Mouse (Mus musculus): ENCODE results near the gene Hpse2. TPM values are rescaled to one million over a fixed set of nuclear protein-coding genes. Genes with fewer than 3 reads are reported as not detected.
"Not testable (repeated sequence)": the region's sequence is repeated elsewhere in the genome, so short reads cannot be mapped to it uniquely, and the experiment has no call there.

The Hpse2 gene
- not detected for polyA plus RNA-seq (2017; shearing (Covaris generic))

GRCm38 (mm10) chr19:43388017-43388904 lies at the start of gene Hpse2:
Hpse2 (minus strand) TSS chr19:43388355.
- no peak for ATAC-seq

GRCm38 (mm10) chr19:43427446-43428224 lies 39.5 kb upstream of the Hpse2 start:
- no peak for ATAC-seq

DNA sequence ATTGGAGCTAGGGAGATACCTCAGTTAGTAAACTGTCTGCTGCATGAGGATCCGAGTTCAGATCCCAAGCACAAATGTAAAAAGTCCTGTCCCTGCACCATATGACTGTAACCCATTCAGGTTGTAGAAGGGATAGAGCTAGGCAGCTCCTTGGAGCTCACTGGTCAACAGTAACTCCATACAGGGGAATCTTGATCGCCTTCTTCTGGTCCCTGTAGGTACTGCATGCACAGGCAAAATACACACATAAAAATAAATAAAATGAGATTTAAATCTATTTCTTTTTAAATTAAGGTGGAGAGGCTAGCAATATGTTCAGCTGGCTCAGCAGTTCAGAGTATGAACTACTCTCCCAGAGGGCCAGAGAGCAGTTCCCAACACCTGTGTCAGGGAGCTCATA lies 35.9 kb upstream of the Hpse2 start:
- ATAC-seq: no peak

- no peak for ATAC-seq
Measured at GRCm38 (mm10) chr19:43420506-43420905, 32.4 kb upstream of the Hpse2 start.

DNA sequence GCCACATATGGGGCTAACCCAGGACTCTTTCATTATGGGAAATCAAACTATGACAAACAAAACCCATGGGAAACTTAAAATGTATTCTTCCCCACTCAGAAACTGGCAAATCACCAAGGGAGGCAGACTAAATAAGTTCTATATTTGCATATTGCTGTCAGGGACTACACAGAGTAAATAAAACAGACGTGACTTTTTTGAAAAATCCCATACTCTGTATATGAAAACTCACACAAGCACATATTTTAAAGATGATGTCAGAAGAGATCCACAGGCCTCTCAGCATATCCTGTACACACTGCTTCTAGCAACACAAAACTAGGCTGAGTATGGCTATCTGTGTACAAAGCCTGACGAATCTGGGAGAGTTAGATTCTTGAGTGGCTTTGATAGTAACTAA lies 27.4 kb upstream of the Hpse2 start:
- no peak for ATAC-seq

DNA sequence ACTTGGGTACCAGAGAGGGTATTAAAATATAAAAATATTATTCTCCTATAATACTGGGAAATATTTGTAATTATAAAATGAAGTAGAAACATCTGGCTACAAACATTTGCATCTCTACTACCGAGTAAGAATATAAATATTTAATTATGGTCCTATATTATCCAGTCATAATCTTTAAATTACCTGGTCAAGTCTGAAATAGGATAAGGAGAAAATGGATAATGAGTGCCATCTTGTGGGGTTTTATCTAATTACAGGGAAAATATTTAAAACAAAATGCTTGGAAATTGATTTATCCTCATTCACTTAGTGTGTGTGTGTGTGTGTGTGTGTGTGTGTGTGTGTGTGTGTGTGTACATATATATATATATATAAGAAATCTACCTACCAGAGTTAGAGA lies 19.0 kb upstream of the Hpse2 start:
- ATAC-seq: no peak

GRCm38 (mm10) chr19:43396327-43396726 lies 8.2 kb upstream of the Hpse2 start:
- ATAC-seq: no peak

DNA sequence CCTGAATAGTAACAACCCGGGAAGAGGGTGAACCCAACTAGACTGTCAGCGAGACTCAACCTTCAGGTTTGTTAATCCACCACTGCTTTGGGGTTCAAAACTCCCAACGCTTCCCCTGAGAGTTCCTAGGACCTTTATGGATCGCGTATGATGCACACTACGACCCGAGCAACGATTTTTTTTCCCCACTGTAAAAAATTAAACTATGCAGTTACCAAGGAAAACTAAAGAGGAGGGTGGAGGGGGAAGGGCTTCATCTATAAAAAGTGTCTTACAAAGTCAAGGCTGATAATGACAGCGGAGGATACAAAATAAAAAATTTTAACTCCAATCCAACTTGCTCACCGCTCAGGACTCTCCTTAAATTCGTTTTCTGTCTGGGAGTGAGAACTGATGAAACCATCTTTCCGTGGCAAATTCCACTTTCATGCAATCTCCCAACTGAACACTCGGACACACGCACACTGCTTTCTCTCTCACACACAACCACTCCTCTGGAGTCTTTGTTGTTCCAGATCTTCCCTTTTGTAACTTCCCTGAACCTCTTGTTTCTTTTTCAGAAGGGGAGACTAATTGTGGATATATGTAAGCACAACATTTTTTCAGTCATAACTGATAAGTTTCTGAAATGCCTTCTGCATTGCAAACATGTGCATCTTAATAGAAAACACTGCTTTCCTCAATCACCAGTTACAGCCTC lies 934 bp downstream of the Hpse2 start:
- ATAC-seq: no peak

DNA sequence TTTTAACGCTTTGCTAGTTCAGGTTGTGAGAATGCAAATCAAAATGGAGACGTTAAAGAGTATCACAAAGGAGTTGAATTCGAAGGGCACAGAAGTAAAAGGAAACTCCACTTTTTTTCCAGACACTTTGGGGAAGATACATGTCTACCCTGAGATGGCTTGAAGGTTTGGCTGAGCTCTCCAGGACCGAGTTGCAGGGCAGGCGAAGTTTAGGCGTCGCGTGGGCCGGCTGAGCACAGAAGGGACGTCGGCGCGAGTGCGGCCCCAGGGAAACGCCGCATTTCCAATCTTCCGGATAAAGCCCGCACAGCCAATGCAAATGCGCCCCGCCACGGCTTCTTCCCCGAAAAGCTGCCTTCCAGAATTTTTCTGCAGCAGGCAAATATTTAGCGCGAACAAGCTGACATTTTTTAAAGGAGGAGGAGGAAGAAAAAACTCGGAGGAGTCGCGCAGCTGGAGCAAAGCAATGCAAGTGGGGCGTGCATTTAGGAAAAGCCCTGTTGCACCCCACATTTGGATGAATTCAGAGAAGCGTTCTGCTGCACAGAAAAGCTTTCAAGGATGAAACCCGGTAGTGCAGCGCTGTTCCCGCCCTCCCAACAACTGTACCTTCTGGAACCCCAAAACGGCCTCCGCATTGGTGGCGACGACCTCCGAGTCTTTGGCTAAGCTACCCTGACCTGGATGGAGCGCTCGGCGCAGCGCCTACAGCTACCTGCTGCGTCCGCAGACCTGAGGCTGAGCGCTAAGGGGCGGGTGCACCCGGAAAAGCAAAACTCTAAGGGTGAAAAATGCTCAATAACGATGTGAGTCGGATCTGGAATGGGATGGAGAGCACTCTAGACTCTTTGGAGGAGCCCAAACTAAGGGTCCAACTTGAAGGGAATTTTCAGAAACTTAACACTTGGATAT lies 1.9 kb downstream of the Hpse2 start:
- no peak for ATAC-seq

DNA sequence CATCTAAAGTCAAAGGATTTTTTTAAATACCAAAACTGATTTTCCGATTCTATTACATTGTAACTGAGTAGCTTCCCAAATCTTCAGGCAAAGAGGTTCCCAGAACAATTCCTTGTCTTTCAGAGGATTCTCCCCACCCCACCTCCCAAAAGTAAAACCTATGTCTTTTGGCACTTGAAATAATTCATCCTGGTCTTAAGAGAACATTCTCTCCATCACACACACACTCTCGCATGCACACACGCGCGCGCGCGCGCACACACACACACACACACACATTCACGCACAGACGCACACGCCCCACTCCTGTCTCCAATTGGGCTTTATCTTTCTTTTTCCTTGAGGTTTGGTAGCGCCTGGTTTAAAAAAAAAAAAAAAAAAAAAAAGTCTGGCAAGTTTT lies 2.7 kb downstream of the Hpse2 start:
- no peak for ATAC-seq

DNA sequence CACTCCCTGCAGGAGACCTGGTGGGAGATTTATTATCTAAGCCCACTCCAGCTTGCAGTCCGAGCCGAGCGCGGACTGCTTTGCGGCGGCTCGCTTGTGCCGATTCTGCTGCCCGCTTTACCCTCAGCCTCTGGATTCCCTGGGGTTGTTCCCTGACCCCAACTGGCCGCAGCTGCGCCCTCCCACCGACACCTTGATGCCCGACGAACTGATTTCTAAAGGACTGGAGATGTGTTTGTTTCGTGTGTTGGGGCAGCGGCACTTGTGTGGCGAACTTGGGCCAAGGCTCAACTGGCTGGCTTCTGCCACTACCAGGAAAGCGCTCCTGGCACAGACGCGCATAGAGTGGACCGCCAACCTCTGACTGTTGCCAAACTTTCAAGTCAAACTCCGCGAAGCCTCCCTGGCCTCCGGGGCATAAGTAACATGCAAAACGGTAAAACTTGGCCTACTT lies 3.1 kb downstream of the Hpse2 start:
- ATAC-seq: no peak

GRCm38 (mm10) chr19:43384346-43384977 lies 3.7 kb downstream of the Hpse2 start:
- ATAC-seq: no peak

DNA sequence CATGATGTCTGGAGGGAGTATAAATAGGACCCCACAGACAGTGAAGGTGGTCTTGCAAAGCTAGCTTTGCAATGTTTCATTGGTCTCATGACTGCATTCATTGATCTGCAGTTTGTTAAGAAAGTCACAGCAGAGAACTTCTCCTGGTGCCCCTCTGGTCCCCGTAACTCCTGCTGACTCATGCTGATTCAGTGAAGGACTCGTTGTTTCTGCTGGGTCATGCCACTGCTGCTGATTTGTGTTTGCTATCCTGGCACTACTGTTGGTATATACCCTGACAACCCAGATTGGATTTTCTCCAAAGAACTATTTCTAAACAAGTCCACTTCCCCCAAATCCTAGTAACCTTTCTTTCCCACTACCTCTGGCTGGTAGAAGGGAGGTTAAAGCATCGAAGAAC lies 29.3 kb downstream of the Hpse2 start:
- no peak for ATAC-seq

- no peak for ATAC-seq
Measured at GRCm38 (mm10) chr19:43311125-43311524, 77.0 kb downstream of the Hpse2 start.

- ATAC-seq: no peak
Measured at GRCm38 (mm10) chr19:43306756-43307155, 81.4 kb downstream of the Hpse2 start.

DNA sequence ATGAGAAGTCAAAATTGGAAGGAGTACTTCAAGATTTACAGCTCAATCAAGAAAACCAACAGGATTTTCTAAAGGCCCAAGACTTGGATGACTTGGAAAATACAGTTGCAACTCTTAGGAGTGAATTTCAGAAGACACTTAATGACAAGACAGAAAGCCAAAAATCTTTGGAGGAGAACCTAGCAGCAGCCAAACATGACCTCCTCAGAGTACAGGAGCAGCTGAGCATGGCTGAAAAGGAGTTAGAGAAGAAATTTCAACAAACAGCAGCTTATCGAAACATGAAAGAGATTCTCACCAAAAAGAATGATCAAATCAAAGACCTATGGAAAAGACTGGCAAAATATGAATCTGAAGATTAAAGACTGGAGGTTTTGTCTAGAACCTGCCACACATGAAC lies 106.8 kb downstream of the Hpse2 start:
- not testable (repeated sequence) for ATAC-seq

DNA sequence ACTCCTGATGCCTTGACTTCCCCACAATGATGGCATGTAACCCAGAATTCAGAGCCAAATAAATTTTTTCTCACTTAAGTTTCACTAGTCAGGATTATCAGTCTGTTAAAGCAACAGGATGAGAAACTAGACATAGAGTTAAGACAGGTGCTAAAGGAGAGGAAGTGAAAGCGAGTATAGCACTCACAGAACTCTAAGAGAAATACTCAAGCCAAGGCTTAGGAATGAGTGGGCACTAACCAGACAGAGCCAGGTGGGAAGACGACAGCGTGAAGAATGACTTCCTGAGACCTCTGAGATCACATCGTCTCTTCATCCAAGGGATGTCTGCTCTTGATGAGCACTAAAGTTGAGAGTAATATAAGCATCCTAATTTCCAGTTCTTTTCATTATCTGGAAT lies 144.2 kb downstream of the Hpse2 start:
- no peak for ATAC-seq

DNA sequence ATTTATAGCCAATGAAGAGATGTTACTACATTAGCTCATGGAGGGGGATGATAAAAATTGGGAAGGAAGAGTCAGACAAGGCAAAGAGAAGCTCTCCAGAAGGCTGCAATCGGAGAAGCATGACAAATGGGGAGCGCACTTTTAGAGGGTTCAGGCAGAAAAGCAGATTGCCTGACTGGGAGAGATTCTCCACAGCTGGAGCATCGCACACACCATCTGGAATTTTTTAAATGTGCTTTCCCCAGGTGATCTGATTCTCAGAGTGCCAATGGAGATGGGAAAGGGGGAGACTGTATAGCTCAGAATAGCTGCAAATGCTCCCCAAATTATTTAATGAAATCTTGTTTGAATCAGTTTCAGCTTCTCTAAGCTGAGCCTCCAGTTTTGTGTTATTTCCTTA lies 156.4 kb downstream of the Hpse2 start:
- ATAC-seq: no peak

GRCm38 (mm10) chr19:43193562-43193961 lies 194.6 kb downstream of the Hpse2 start:
- ATAC-seq: no peak

DNA sequence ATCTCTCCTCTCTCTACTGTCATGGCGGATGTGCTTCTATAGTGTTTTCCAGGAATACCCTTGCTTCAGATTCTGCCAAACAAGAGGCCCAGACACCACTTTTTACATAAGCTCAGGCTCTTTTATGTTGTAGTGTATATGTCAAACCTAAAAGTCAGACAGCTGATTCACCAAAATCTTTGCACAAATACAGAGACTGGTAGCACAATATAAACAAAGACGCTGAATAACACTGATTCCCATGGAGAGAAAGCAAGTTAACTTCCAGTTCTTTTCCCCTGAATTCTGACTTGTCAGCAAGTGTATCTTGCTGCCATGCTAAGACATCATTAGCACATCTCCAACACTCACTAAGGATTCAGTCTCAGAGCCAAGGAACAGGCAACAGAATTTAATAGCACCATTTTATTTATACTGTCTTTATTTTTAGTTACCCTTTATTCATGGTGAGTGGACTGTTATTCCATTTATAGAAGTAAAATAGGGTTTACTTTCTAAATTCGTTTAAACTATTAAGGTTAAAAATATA lies 212.7 kb downstream of the Hpse2 start:
- no peak for ATAC-seq

GRCm38 (mm10) chr19:43174812-43175211 lies 213.3 kb downstream of the Hpse2 start:
- no peak for ATAC-seq
